Mouse (Mus musculus) midbrain, embryonic 11.5 days (tissue): Measurements from ENCODE around the gene Vdr. TPM values are rescaled to one million over a fixed set of nuclear protein-coding genes. Genes with fewer than 3 reads are reported as not detected.

Source experiments
- ATAC-seq: fragments of 200-750 bp; cut with Nextera tagmentation; 2 replicates; pipeline ENCODE4 v1.8.0; 2017; ENCODE audit warnings: moderate TSS enrichment, moderate library complexity; ENCODE audit not compliant: low FRiP score
- DNase-seq: peaks from one replicate; pipeline ENCODE4 v3.0.0; 2015; ENCODE audit warnings: low spot score; ENCODE audit errors: missing footprints
- H3K27ac ChIP-seq: fragments of 300-500 bp; sonication (generic); 2 replicates; pipeline ENCODE4 v1.5.1; 2014; ENCODE audit warnings: low read depth, low read length
- H3K27me3 ChIP-seq: fragments of 300-500 bp; sonication (generic); 2 replicates; pipeline ENCODE4 v1.6.1; 2014; ENCODE audit warnings: mild to moderate bottlenecking, low read length, moderate library complexity, mixed read lengths; ENCODE audit not compliant: control insufficient read depth, insufficient read depth
- H3K36me3 ChIP-seq: fragments of 300-500 bp; sonication (generic); 2 replicates; pipeline ENCODE4 v1.6.1; 2014; ENCODE audit warnings: mild to moderate bottlenecking, low read length, moderate library complexity, mixed read lengths; ENCODE audit not compliant: control insufficient read depth, insufficient read depth
- H3K4me1 ChIP-seq: fragments of 300-500 bp; sonication (generic); 2 replicates; pipeline ENCODE4 v1.6.1; 2014; ENCODE audit warnings: low read length; ENCODE audit not compliant: control insufficient read depth, insufficient read depth
- H3K4me2 ChIP-seq: fragments of 300-500 bp; sonication (generic); 2 replicates; pipeline ENCODE4 v1.6.1; 2014; ENCODE audit warnings: mild to moderate bottlenecking, moderate library complexity
- H3K4me3 ChIP-seq: fragments of 300-500 bp; sonication (generic); 2 replicates; pipeline ENCODE4 v1.5.1; 2014; ENCODE audit warnings: low read depth, low read length
- H3K9ac ChIP-seq: fragments of 300-500 bp; sonication (generic); 2 replicates; pipeline ENCODE4 v1.6.1; 2014; ENCODE audit warnings: low read length
- H3K9me3 ChIP-seq: fragments of 300-500 bp; sonication (generic); 2 replicates; pipeline ENCODE4 v1.6.1; 2016; ENCODE audit warnings: low read length; ENCODE audit not compliant: control insufficient read depth
- WGBS: fragments of 180-500 bp; shearing (Covaris S2); extraction: QIAGEN DNeasy Blood & Tissue Kit; methylation state at CpG from one replicate; pipeline ENCODE4 v1.1.7; 2014; 5-methylcytosine and 5-hydroxymethylcytosine counted together
- polyA plus RNA-seq: library from polyadenylated mRNA; unstranded; fragments of >200 nt; fragmentation: Nextera tagmentation; extraction: Ambion mirVana; gene quantifications from 2 replicates; pipeline ENCODE4 v1.2.1, GENCODE M21; 2014

Vdr gene
- polyA plus RNA-seq, 1 experiment from 2014 or later, result 0.38 TPM

GRCm38 (mm10) chr15:97907801-97908751, 2.4 kb downstream of the Vdr start:
- no peak overlapping the region for H3K27ac ChIP-seq
- H3K9me3 ChIP-seq, result no peaks in the 10 kb centered on the region
- peak overlapping the region; percentile 68 for H3K4me2 ChIP-seq
- peak; percentile 88 for ATAC-seq
- H3K36me3 ChIP-seq, result no peaks in the 10 kb centered on the region
- DNase-seq, result peak; percentile 96
- WGBS, result 2% methylated on average over 59 of the region's 59 CpGs
- H3K4me3 ChIP-seq, result peak overlapping the region; percentile 40
- H3K4me1 ChIP-seq, result peaks cover 11% of the 10 kb centered on the region
- peak overlapping the region; percentile 30; the same call in 1 of the 2 replicates for H3K9ac ChIP-seq
- H3K27me3 ChIP-seq, result peaks cover 21% of the 10 kb centered on the region

- Histone ChIP-seq H3K4me1 (peaks cover 11% of the 10 kb centered on the region), H3K27me3 (peaks cover 21% of the 10 kb centered on the region), H3K4me3 (no peak overlapping the region), H3K27ac (no peak overlapping the region), H3K4me2 (no peak overlapping the region), H3K36me3 (no peaks in the 10 kb centered on the region), H3K9ac (no peak overlapping the region), H3K9me3 (no peaks in the 10 kb centered on the region)
- 50% methylated on average over 5 of the region's 5 CpGs for WGBS
- ATAC-seq, result no peak
- DNase-seq, result peak; percentile 84
Measured at GRCm38 (mm10) chr15:97907202-97907601, 3.2 kb downstream of the Vdr start.

- Histone ChIP-seq H3K4me3 (no peak overlapping the region), H3K27ac (no peak overlapping the region), H3K4me1 (peaks cover 11% of the 10 kb centered on the region), H3K4me2 (no peak overlapping the region), H3K27me3 (peaks cover 21% of the 10 kb centered on the region), H3K36me3 (no peaks in the 10 kb centered on the region), H3K9ac (no peak overlapping the region), H3K9me3 (no peaks in the 10 kb centered on the region)
- DNase-seq (peak; percentile 35), ATAC-seq (no peak)
- WGBS, result 67% methylated on average over 6 of the region's 6 CpGs
Measured at GRCm38 (mm10) chr15:97905281-97905680, 5.1 kb downstream of the Vdr start.

GRCm38 (mm10) chr15:97904339-97904991, 6.0 kb downstream of the Vdr start:
- DNase-seq, result peak; percentile 21
- Histone ChIP-seq H3K9ac (no peak overlapping the region), H3K4me3 (no peak overlapping the region), H3K4me2 (no peak overlapping the region), H3K36me3 (no peaks in the 10 kb centered on the region), H3K27me3 (peaks cover 21% of the 10 kb centered on the region), H3K27ac (no peak overlapping the region), H3K9me3 (no peaks in the 10 kb centered on the region), H3K4me1 (peaks cover 11% of the 10 kb centered on the region)
- WGBS, result 70% methylated on average over 11 of the region's 11 CpGs
- no peak for ATAC-seq

GRCm38 (mm10) chr15:97903261-97904009, 7.0 kb downstream of the Vdr start:
- 78% methylated on average over 15 of the region's 15 CpGs for WGBS
- peaks cover 12% of the 10 kb centered on the region for H3K27me3 ChIP-seq
- H3K9ac ChIP-seq, result no peak overlapping the region
- ATAC-seq (no peak), DNase-seq (peak; percentile 77)
- no peak overlapping the region for H3K27ac ChIP-seq
- H3K36me3 ChIP-seq, result no peaks in the 10 kb centered on the region
- H3K4me2 ChIP-seq, result no peak overlapping the region
- peaks cover 9% of the 10 kb centered on the region for H3K4me1 ChIP-seq
- H3K4me3 ChIP-seq, result no peak overlapping the region
- no peaks in the 10 kb centered on the region for H3K9me3 ChIP-seq

- no peak overlapping the region for H3K4me2 ChIP-seq
- no peaks in the 10 kb centered on the region for H3K4me1 ChIP-seq
- H3K27me3 ChIP-seq, result no peaks in the 10 kb centered on the region
- WGBS, result 91% methylated on average over 9 of the region's 9 CpGs
- no peak overlapping the region for H3K9ac ChIP-seq
- H3K9me3 ChIP-seq, result no peaks in the 10 kb centered on the region
- DNase-seq (peak; percentile 33), ATAC-seq (no peak)
- H3K4me3 ChIP-seq, result no peak overlapping the region
- no peaks in the 10 kb centered on the region for H3K36me3 ChIP-seq
- no peak overlapping the region for H3K27ac ChIP-seq
Measured at GRCm38 (mm10) chr15:97900991-97901390, 9.4 kb downstream of the Vdr start.

GRCm38 (mm10) chr15:97900336-97900912, 10.0 kb downstream of the Vdr start:
- peak; percentile 33 for DNase-seq
- H3K9ac ChIP-seq, result no peak overlapping the region
- H3K4me2 ChIP-seq, result no peak overlapping the region
- no peaks in the 10 kb centered on the region for H3K9me3 ChIP-seq
- H3K27ac ChIP-seq, result no peak overlapping the region
- H3K27me3 ChIP-seq, result no peaks in the 10 kb centered on the region
- no peaks in the 10 kb centered on the region for H3K36me3 ChIP-seq
- 88% methylated on average over 12 of the region's 12 CpGs for WGBS
- no peak for ATAC-seq
- no peaks in the 10 kb centered on the region for H3K4me1 ChIP-seq
- H3K4me3 ChIP-seq, result no peak overlapping the region

- WGBS, result 80% methylated on average over 8 of the region's 8 CpGs
- ATAC-seq (no peak), DNase-seq (no peak)
- Histone ChIP-seq H3K4me1 (no peaks in the 10 kb centered on the region), H3K4me2 (no peak overlapping the region), H3K27ac (no peak overlapping the region), H3K27me3 (no peaks in the 10 kb centered on the region), H3K4me3 (no peak overlapping the region), H3K9ac (no peak overlapping the region), H3K36me3 (no peaks in the 10 kb centered on the region), H3K9me3 (no peaks in the 10 kb centered on the region)
Measured at GRCm38 (mm10) chr15:97899714-97900113, 10.7 kb downstream of the Vdr start.
